Mouse (Mus musculus) frontal cortex, postnatal 36 days (tissue): ENCODE data around the gene Tmem132b.

Experiments
- DNase-seq, 2 experiments: peaks; one replicate each; pipeline ENCODE4 v3.0.0; 2022; ENCODE audit warnings: low spot score in 2 of 2

Gene Tmem132b

GRCm38 (mm10) chr5:125578661-125579060, 47.1 kb downstream of the Tmem132b start:
- peak; percentile 77 to 80 for DNase-seq

DNA sequence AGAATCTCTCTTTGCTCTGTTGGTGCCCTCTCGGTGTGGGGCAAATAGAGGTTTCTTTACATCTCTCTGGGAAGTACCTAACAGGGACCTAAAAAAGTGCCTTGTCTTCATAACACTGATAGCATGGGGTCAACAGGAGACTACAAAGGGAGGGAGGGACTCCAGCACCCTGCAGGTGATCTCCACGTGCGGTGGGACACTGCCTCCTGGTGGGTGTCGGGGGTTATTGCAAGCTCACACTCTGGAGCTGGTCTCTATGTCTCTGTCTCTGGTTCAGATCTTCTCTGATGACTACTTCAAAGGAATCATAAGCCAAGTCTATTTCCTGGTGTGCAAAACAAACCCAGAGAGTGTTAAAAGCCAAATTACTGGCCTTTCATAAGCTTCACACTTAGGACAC, 47.6 kb downstream of the Tmem132b start:
- DNase-seq, result no peak

DNA sequence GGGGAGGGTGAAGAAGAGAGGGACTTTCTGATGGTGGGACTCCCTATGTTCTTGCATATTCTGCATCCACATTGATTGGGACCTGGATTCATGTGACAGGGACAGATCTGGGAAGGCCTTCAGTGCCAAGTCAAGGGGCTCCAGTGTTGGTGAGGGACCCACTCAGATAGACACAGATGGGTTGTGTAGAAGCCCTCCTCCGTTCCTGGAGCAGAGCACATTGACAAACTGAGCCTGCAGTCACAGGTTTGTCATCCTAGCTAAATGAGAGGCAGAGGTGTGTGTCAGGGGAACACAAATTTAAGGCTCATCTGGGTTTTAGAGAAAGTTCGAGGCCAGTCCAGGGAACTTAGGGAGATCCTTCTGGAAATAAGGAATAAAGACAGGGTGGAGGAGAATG, 51.7 kb downstream of the Tmem132b start:
- no peak for DNase-seq

DNA sequence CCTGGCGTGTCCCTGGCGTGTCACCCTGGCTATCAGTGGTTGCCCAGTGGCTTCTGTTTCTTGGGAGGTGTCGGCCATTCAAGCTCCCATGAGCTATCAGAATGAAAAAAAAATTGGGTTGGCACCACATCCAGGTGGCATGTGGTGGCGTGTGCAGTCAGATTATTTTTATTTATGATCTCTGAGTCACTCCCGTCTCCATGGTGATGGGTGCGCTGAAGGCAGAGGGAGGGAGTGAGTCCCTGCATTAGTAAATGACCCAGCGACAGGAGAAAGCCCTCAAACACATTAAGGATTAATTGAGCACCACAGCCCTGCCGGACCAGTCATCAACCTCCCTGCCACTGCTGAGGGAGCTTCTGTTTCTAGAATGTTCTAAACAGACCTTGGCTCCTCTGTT, 52.3 kb downstream of the Tmem132b start:
- peak in 1 of 2 experiments; percentile 67 for DNase-seq

- DNase-seq, result no peak
Measured at GRCm38 (mm10) chr5:125585211-125585610, 53.6 kb downstream of the Tmem132b start.

DNA sequence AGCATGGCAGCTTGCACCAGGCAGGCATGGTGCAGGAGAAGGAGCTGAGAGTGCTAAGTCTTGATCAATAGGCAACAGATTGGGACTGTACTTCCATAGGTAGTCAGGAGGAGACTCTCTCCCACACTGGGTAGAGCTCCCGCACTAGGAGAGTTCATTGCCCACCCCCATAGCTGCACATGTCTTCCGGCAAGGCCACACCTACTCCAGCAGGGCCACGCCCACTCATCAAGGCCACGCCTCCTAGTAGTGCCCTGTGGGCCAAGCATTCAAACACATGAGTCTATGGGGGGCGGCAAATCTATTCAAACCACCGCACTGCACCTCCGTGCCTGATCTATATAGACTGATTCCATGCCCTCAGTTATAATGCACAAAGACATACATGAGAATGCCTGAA, 56.6 kb downstream of the Tmem132b start:
- DNase-seq, result no peak

DNA sequence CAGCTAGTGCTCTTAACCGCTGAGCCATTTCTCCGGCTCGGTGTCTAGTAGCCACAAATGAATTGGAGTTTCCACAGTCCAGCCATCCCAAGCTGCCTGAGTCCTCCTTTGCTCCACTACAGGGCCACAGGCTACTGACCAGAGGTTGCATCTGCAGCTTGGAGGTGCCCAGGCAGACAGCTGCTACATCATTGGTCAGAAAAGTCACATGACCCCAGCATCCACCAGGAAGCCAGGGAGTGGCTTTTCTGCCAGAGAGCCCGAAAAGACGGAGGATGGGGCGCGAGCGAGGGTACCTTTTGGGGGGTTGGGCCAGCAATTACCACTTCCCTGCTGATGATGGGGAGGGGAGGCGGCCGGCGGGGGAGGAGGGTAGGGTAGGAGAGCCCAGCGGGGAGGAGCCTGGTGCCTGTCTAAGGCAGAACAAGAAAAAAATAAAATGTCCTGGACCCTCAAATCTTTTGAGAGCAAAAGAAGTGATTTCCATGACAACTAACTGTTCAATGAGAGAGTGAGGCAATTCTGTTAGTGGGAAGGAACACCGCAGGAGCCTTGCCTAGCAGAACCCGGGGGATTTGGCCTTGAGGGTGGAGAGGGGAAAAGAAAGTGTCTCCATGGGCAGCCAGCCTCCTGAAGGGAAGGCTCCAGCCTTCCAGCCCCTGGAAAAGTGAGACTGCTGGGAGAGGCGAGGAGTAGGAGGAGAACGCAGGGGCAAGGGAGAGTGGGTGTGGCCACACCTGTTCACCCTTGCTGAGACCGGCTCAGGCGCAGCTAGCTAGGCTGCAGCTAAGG, 57.5 kb downstream of the Tmem132b start:
- DNase-seq, result no peak

DNA sequence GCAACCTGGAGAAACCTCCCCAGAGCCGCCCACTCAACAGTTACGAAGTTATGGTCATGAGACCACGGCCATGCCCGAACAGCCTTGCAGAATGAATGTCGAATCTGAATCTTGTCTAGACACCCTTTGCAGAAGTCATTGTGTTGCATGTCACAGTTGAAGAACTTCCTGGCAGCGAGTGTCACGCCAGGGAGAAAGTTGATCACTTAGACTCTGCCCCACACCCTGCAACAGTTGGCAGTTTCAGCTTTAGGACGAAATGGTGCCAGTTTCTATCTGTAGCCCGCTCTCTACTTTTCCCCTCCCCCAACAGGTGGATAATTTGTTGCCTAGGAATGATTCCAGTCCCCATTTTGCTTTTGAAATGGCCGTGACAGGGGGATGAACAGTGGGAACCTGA, 66.5 kb downstream of the Tmem132b start:
- DNase-seq, result no peak

- no peak for DNase-seq
Measured at GRCm38 (mm10) chr5:125607146-125607545, 75.6 kb downstream of the Tmem132b start.

DNA sequence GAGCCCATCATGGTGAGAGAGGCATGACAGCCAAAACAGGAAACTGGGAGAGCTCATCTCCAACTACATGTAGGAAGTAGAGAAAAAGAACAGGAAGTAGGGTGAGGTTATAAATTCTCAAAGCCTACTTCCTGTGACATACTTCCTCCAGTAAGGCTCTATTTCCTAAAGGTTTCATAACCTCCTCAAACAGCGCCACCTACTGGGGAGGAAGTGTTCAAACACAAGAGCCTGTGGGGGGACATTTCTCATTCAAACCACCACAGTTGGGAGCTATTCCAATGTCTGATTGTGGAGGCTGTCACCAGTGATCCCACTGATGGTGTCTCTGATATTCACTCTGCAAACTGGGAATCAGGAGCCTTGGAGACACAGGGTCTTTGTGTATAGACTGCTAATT, 78.4 kb downstream of the Tmem132b start:
- no peak for DNase-seq

DNA sequence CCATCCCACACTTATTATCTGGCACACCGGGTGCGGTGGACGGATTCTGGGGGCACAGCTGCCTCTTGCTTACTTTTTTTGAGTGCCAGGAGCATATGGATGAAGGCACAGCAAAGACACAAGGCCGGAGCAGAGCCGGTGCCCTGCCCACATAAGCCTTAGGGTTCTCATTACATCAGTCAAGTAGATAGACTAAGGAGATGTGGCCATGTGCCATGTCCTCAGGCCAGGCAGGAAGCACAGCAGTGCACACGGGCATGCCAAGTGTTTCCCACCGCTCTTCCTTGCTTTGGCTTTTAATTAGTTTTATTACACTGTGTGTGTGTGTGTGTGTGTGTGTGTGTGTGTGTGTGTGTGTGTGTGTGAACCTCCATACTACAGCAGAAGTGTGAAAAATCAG, 80.9 kb downstream of the Tmem132b start:
- no peak for DNase-seq

- no peak for DNase-seq
Measured at GRCm38 (mm10) chr5:125613136-125613535, 81.6 kb downstream of the Tmem132b start.

DNA sequence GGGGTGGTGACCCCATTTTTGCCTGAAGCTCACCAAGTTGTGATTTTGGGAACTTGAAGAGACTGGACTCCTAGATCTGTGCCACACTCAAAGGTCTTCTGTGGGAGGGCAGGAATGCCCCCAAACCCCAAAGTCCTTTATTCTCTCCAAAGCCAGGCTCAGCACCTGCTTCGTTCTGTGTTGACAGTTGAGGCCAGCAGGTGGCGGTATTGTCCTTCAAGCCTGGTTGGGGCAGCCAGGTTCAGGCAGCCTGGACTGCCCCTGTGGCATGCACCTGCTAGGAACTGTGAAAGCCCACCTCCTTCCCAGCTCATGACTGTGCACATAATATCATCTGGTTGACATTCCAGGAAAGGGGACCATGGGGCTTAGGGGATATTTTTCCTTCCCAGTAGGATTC, 82.8 kb downstream of the Tmem132b start:
- no peak for DNase-seq

DNA sequence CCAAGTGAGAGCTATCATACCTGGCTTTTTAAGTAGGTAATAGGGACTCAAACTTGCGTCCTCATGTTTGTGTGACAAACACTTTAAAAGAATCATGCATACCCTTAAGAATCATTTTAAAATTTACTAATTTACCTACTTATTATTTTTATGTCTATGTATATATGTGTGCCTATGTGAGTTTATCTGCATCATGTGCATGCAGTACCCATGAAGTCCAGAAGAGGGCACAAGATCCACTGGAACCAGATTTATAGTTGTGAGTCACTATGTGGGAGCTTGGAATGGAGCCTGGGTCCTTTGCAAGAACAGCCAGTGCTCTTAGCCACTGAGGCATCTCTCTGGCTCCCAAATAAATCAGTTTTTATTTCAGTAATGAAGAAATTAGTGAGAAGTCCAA, 85.5 kb downstream of the Tmem132b start:
- DNase-seq, result no peak

DNA sequence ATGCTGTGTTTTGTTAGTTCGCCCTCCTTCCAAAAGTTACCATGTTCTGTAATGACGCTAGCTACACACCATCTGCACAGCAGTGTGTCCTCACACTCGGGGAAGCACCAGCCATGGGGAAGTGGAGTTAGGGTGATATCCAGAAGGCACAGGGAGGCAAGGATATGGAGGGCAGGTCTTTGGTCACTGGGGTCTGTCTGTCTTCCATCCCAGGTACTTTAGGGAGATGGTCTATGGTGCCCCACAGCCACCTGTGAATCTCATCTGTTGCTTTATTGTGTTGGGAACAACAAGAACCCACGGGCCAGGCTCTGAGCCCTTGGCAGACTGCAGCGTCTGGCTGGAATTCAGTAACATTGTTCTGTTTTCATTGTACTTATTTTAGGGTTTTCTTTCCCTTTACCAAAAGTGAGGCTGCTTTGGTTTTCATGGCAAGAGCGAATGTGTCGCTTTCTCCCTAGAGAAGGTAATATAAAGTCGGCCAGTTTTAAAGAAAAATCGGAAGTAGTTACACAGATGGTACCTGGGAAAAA, 96.3 kb downstream of the Tmem132b start:
- DNase-seq, result no peak

DNA sequence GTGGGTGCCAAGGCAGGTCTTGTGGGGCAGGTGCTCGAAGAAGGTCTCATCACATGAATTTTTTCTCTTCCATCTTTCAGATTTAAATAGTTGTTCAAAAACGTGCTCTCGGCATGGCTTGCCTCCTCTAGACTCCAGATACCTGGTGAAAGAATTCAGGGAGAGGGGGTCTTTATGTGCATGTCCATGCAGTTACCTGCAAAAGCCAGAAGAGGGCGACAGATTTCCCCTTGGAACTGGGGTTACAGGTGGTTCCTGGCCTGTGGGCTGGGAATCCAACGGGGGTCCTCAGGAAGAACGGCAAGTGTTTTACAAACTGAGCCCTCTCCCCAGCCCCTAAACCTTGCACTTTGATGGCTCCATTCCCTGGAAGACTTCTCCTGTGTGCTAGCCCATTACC, 103.1 kb downstream of the Tmem132b start:
- DNase-seq, result no peak

DNA sequence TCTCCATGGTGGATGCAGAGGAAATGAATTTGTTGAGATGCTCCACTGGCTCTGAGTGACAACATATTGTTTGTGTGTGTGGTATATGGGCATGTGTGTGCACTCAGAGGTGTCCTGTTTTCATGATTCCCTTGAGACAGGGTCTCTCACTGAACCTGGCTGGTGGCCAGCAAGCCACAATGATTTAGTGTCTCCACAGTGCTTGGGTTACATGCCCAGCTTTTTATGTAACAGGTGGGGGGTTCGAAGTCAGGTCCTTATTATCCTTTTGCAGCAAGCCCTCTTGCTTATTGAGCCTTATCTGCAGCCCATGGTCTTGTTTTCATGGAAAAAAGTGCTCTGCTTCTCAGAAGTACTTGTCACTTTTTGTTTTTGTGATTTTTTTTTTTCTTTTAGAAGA, 109.4 kb downstream of the Tmem132b start:
- DNase-seq, result no peak

DNA sequence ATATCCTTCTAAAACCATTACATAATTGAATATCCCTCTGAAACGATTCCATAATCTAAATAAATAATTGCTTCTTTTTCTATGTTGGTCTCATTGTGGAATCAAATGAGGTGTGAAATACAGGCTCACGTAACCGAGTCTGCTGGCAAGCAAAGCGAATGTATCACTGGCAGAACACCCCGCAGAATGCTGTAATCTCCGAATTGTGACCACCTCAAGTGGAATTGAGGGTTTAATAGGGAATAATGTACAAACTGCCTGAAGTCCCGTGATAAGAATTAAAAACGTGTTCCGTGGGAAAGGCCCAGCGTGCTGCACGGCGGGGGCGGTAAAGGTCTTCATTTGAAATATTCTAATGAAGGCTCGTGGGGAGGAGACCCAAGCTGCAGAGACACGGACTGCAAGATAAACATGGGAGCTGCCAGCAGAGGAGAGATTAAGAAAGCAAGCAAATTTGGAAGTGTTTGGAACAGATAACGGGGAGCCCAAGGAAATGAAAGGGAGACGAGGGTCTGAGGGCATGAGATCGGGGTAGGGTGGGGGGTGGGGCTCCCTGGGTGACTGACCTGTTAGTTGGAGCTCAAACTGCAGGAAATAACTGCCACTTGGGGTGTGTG, 110.1 kb downstream of the Tmem132b start:
- DNase-seq, result peak; percentile 28 to 47

DNA sequence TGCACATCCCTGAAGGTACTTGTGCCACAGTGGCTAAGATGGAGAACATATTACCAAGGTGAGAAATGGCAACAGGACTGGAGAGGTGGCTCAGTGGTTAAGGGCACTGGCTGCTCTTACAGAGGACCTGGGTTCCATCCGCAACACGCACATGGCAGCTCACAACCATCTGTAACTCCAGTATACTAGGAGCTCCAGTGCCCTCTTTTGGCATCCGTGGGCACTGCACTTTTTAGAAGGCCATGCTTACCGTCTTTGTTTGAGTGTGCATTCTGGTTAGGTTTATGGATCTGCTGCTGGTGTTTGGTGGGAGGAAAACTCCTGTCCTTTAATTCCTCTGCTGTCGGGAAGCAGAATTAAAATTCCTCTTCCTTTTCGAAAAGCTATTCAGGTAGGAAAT, 116.7 kb downstream of the Tmem132b start:
- no peak for DNase-seq

DNA sequence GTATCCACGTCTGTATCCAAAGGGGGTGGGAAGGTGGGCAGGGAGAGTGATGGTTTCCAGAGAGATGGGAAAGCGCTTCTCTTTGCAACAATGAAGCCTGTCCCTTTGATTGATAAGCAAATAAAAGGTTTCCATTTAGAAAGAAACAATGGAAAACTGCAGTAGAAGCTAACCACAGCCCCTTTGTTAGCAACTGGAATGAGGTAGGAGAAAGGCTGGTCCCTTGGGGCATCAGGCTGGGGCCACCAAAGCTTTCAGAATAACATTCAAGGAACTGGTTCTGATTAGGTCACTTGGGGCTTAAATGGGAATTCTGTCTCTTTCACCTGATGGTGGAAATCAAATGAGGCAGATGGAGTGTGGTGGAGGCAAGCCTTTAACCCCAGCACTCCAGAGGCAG, 118.4 kb downstream of the Tmem132b start:
- no peak for DNase-seq

DNA sequence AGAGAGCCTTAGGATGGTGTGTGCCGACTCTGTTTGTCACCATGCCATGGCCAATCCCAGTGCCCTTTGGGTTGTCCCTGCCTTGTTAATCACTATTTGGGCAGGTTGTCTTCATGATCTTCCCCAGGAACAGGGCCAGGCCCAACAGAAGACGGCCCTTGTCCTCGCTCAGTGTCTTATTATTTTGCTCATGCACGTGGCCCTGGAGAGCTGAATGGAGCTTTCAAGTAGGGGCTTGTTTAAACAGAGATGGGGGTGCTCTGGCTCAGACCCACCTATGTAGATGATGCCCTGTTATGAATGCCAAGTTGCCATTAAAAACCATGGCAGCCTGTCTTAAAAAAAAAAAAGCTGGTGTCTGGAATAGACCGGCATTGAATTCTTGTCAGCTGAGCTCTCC, 126.5 kb downstream of the Tmem132b start:
- peak in 1 of 2 experiments; percentile 35 for DNase-seq

DNA sequence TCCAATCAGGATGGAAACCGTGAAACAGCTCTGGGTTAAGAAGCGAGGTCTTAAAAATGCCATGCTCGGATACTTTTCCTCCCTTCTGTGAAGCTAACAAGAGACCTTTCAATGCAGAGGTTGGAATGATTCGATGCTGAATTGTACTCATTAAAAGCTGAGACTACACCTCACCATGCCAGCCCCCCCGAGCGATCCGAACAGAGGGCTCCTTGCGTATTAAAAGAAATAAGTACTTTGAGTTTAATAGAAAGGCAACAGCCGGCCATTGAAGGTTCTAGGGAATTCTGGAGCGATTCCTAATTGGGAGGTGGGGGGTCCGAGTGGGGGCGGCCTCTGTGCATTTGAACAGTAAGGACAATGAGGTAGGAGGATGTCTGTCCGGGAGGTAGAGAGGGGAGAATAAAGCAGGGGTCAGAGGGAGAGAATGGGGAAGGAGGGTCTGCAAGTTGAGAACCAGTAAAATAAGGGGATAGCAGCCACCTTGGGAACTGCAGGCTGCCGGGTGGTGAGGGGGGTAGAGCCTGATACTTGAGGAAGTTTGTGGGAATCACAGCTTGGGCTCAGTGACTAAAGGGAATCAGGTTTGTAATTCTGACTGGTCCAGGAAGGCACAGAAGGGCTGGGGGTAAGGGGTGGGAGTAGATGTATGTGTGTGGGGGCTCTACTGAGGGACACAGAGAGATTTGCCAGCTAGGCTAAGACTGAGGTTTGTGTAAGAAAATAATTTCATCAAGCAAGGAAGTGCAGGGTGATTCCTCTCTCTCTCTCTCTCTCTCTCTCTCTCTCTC, 127.6 kb downstream of the Tmem132b start:
- no peak for DNase-seq
